Mouse (Mus musculus) urinary bladder, adult 2 months (tissue): ENCODE data around the gene Tysnd1. TPM values are rescaled to one million over a fixed set of nuclear protein-coding genes. Genes with fewer than 3 reads are reported as not detected.

Experiments
- DNase-seq: peaks from one replicate; pipeline ENCODE4 v3.0.0; 2022; ENCODE audit warnings: low spot score
- polyA plus RNA-seq: library from polyadenylated mRNA; depleted of rRNA; stranded (reverse); fragments of >200 nt; gene quantifications from 2 replicates; pipeline ENCODE4 v1.2.3, GENCODE M21; 2012; rRNA removed

Gene Tysnd1
- 25.6 and 25.8 TPM in 2 replicates for polyA plus RNA-seq

DNA sequence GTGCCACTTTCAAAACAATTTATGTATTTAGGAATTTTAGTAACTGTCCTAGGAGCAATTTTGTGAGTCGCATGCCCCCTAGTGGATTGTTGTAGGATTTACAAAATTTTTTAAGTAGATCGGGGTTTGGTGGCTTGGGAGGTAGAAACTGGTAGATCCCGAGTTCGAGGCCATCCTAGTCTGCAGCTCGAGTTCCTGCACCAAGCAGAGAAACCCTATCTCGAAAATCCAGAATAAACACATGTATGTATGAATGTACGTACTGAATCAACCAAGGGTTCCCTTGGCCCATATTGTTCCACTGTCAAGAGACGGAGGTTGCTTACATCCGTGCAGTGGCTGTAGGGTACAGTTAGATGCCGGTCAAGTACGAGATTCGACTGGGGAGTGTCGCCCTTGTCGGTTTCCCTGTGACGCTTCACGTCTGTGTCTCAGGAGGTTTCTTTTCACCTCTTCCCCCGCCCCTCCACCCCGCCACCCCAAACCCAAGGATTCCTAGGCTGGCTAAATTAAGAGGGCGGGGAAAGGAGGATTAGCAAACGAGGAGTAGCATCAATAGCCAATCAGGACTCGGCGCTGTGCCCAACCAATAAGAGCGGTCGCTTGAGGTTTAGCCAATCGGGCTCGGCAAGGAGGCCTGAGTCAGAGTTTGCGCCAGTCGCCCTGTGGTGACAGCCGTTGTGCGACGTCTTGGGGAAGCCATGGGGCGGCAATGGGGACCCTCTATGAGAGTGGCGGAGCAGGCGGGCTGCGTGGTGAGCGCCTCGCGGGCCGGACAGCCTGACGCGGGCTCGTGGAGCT lies at the start of gene Tysnd1:
Gene Tysnd1 (plus strand): TSS at position 645 of the 801 bp plus-strand sequence.
- peak; percentile 89 for DNase-seq

DNA sequence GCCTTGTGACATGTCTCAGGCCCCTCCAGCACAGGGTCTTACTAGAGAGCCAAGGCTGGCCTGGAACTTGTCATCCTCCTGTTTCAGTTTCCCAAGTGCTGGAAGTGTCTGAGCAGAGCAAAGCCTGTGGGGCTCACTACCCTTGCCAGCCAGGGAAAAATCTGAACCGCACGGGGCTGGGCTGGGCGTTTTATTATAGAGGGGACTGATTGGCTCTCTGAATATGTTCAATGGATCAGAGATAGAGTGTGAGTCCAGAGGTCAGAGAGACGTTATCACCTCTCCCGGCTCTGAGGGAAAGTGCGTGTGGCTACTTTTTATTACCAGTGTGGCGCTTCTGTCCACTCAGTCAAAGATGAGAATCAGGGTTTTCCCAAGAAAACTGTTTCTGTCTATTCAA lies 48.8 kb upstream of the Tysnd1 start:
- DNase-seq, result no peak

DNA sequence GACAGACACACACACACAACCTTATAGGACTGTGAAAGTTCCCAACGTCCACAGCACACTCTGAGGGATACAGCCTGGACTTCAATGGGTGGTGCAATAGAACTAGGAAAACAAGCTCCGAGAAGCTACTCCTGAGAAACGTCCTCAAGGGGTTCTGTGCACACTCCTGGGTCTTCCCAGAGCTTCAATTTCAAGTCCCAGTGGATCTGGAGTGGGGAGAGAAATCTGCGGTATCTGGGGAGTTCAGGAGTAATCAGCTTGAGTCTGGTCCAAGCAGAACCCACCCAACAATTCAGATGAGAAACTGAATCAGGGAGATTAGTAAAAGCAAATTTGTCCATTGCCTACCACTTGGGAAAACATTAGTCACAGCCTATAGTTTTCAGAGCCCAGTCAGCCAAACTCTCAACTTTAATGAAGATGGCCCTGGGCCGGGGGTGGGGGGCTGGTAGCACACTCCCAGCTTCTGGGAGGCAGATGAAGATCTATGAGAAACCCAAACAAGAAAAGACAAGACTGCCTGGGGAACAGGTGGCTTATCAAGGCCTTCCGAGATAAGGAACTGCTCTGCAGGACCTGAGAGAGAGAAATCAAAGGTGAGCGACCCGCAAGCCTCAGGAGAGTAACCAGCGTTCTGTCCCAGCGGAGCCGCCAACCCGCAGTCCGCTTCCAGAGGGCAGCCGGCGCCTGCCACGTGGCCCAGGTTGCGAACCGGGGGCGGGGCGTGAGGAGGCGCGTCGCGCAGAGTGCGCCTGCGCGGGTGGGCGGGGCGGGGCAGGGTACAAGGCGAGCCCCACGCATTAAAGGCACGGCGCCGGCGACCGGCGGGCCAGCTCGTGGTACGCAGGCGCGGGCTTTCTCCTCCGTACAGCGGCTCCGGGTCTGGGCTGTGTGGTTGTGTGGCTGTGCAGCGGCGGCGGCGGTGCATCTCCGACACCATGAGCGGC lies 47.3 kb upstream of the Tysnd1 start, which contains the start of gene Ppa1:
Gene Ppa1 (plus strand): TSS at position 763 of the 947 bp plus-strand sequence.
- peak; percentile 69 for DNase-seq

DNA sequence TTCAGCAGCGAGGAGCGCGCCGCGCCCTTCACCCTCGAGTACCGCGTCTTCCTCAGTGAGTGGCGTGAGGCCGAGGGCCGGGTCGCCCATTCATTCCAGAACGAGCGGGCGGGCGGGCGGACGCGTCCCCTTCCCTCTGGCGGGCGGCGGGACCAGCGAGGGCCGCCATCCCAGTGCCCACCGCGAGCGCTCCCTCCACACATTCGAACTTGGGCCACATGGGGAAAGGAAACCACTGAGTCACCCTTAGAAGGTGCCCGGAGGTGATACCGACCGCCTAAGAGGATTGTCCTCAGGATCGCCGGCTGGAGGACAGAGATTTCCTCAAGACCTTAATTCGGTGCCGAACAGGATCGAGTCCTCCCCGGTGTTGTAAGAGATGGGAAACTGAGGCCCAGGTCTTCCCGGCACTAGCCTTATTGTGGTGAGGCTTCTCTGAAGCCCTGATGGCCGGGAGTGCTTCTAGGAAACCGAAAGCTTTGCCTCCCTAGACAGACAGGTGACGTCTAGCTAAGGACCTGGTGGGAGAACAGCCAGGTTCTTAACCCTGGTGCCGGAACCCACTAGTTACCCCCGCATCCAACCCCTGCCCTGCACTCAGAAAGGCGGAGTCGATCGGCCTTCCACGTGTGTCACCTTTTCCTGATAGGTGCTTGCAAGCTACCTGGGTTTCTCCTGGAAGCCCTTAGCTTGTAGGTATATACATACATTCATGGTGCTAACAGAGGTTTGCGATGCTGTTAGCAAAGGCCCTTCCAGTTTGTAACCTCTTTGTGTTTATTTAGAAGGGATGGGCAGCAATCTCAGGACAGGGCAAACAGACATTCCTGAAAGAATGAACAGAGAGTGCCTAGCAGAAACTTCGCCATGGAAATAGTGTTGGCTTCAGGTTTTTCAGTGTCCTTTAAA lies 46.3 kb upstream of the Tysnd1 start:
- no peak for DNase-seq

DNA sequence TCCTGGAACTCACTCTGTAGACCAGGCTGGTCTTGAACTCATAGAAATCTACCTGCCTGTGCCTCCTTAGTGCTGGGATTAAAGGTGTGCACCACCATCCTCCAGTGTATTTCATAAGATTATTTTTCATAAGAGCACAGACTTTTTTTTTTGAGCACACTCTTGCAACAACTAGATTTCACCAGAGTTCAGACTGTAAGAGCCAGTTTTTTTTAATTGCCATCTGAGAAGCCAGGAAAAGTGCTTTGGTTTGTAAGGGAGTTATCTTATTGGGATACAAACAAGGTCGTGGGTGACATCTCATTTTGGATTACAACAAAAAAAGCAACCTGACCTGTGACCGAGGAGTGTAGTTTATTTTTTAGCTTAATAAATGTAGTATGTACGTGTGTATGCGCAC lies 41.2 kb upstream of the Tysnd1 start:
- DNase-seq, result no peak

DNA sequence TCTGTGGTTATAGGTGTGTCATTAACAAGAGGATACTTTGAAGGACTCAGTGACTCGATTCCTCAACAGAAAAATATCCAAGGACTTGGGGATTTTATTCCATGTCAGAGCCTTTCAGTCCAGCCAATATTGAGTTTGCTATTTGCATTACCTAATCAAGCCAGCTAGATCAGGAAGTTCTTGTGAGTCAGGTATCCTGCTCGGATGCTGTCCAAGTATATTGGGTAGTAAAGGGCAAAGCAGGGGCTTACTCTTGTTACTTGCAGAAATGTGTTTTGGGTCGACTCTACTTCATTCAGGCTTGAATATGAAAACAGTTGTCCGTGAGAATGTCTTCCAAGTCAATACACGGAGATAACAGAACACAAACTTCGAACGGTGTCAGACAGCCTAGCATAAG lies 40.6 kb upstream of the Tysnd1 start:
- no peak for DNase-seq

DNA sequence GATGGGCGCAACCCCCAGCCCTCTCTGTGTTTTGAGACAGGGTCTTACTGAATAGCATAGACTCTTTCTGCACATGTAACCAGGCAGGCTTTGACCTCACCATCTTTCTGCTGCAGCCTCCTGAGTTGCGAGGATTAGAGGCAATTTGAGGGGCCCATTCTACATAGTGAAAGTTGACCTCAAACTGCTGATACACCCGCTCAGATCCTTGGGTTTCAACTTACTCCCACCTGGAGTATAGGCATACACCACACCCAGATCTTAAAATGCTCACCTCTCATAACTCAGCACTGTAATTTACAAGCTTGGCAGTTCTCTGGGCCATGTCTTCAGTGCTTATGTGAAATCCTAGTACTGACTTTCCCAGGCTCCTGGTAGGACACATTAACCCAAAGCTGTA lies 40.1 kb upstream of the Tysnd1 start:
- no peak for DNase-seq

DNA sequence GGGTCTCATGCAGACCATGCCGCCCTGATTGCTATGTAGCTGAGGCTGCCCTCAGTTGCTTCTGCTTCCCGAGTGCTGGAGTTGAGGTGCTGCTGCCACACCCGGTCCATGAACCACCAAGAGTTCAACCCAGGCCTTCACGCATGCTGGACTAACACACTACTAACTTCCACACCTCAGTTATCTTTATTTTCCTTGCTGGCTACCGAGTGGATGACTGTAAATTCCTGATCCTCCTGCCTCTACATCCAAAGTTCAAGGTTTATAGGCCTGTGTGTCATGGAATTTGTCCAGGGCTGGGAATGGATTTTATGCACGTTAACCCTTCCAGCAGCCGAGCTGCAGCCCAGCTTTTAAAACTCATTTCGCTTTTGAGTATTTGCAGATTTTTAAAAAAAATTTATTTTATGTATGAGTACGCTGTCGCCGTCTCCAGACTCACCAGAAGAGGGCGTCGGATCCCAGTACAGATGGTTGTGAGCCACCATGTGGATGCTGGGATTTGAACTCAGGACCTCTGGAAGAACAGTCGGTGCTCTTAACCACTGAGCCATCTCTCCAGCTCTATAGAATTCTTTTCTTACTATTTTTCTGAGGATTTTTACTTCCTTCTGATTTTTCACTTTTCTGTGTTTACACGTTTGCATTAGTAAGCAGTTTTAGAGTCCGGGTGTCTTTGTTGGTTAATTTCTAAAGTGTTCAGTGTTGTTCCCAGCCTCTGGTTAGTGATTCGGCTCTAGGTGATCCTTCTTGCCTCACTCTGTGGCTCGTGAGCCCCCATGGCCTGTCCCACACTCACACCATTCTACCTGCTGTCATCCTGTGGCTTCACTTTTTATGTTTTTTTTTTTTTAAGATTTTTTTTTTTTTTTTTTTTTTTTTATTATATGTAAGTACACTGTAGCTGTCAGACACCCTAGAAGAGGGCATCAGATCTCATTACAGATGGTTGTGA lies 38.1 kb upstream of the Tysnd1 start:
- DNase-seq, result no peak

DNA sequence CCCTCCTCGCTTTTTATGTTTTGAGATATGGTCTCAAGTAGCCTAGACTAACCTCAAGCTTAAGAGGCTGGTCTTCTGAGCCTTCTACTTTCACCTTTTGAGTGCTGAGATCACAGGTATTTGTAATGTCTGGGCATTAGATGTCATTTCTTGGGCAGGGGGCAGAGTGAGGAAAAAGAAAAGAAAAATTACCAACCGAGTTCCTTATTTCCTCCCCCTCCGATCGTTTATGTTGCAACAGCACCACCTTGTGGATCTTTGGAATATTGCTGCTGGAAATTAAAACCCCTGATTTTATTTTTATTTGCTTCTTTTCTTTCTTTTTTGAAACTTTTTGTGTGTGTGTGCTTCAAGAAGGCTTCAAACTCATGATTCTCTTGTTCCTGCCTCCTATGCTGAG lies 37.3 kb upstream of the Tysnd1 start:
- no peak for DNase-seq

DNA sequence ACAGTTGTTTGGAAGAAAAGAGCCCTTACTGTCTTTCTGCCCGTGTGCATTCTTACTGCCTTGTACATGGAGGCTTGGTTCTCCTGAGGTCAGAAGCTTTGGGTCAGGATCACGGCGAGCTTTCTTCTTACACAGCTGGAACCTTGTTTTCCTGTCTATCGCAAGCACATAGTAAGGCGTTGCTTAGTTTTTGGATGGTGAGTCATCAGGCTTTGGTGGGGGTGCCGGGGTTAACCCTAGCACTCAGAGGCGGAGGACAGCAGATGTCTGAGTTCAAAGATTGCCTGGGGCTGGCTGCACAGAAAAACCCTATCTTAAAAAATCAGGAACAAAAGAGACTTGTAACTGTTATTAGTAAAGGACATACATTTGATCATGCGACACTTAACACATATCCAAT lies 33.4 kb upstream of the Tysnd1 start:
- no peak for DNase-seq

DNA sequence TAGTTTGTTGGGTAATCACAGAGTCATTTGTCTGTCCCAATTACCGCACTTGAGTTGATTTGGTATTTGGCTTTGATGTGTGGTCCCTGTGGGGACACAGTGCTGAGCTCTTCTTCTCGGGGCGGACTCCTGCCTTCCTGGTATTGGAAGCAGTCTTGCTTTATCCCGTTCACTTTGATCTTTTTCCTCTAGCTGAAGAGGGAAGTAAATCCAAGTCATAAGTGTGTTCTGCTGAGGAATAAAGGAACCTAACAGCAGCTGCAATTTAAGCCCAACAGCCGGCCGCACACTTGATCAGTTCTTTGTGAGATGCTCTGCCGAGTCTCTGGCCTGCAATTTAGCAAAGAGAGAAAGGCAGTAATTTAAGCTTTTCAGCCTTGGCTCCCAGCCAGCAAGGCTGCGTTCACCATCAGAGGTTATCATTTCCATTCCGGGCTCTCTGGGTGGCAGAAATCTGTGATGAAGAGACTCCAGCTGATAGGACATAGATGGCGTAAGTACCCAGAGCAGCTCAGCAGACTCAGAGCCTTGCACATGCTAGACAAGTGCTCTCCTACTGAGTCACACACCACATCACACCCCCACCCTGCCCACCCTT lies 32.8 kb upstream of the Tysnd1 start:
- DNase-seq, result no peak

DNA sequence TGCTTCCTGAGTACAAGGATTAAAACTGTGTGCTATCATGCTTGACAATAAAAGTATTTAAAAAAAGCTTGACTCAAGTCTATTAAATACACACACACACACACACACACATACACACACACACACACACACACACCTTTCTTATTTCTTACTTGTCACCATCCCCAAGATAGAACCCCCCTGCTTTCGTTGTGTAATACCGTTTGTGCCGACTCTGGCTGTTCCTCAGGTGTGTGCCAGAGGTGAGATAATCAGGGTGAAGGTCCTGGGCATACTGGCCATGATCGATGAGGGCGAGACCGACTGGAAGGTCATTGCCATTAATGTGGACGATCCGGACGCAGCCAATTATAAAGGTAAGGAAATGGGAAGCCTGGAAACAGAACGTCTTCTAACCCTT lies 30.2 kb upstream of the Tysnd1 start:
- DNase-seq, result no peak

DNA sequence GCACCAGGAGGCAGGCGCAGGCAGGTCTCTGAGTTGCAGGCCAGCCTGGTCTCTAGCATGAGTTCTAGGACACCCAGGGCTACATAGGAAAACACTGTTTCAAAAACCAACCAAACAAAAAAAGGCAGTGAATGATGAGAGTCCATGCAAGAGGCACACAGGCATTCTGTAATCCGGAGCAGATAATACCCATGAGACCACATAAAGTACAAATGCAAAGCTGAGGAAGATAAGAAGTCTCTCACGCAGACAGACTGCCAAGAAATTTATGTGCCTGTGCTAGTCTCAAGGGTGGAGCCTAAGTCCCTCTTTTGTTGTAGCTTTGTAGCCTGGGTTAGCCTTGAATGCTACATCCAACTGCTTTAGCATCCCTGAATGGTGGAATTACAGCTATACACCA lies 29.7 kb upstream of the Tysnd1 start:
- no peak for DNase-seq

DNA sequence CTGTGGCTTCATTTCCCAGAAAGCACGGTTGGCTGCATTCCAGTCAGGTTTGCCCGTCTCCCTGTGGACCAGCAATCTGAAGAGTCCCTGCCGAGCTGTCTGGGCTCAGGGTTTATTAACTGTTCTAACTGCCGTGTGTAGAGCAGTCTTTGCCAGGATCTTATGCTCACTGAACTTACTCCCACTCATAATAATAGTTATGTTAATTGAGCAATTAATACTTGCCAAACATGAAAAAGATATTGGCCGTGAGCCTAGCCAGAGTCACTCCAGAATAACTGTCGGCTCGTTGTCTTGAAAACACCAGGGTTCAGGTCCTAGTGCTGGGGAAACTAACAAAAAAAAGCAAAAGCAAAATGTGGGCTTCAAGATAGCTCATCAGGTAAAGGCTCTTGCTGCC lies 26.0 kb upstream of the Tysnd1 start:
- no peak for DNase-seq

DNA sequence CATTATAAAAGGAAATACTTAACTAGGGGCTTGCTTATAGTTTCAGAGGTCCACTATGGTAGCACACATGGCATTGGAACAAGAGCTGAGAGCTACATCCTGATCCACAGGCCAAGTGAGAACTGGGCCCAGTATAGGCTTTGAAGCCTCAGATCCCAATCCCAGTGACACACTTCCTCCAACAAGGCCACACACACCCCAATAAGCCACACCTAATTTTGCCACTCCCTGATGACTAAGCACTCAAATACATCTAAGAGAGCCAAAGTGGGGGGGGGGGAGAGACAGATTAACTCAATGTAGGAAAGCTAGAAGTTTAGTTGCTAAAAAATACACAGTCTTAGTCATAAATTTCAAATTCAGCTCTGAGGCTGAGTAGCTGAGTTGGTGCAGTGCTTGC lies 25.4 kb upstream of the Tysnd1 start:
- no peak for DNase-seq

DNA sequence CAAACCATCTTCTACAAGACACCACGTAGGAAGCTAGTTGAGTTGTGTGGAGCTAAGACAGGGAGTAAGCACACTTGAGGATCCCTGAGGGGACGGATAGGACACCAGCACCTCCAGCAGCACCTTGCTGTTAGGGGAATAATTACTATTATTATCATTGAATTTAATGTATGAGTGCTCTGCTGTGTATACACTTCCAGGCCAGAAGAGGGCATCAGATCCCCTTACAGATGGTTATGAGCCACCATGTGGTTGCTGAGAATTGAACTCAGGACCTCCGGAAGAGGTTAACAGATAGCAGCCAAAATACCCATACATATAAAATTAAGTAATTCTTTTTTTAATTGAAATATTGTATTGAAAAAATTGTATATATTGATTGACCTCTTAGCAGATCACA lies 24.6 kb upstream of the Tysnd1 start:
- DNase-seq, result no peak

DNA sequence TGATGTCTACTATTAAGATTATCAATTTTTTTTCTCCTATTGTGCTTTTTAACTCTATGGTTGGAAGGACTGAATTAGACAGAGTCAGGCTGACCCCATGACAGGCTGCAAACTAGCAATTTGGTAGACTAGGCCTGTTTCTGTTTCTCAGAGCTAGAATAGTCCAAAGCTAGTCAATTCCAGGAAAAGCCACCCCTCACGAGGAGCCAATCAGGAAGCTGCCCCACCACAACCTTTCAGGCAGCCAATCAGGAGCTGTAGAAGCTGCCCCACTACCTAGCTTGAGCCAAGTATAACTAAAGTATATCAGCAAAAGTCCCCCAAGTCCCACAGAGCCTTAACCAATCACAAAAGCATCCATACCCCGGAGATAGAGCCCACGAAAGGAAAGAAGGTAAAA lies 19.4 kb upstream of the Tysnd1 start:
- DNase-seq, result no peak

DNA sequence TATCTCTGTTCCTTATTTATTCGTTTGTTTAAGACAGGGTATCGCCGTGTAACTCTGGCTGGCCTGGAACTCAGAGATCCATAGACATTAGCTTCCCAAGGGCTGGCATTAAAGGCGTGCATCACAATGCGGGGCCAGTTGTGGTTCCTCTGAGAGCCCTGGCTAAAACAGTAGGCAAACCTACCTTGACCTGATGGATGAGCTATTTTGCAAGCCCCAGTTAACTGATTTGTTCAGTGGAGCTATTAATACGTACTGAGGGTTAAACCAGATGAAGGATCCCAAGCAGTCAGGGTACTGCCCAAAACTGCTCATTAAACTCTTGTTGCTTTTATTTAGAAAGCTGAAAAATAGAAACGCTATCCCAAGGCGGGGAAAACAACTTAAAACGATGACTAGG lies 15.8 kb upstream of the Tysnd1 start:
- DNase-seq, result no peak

DNA sequence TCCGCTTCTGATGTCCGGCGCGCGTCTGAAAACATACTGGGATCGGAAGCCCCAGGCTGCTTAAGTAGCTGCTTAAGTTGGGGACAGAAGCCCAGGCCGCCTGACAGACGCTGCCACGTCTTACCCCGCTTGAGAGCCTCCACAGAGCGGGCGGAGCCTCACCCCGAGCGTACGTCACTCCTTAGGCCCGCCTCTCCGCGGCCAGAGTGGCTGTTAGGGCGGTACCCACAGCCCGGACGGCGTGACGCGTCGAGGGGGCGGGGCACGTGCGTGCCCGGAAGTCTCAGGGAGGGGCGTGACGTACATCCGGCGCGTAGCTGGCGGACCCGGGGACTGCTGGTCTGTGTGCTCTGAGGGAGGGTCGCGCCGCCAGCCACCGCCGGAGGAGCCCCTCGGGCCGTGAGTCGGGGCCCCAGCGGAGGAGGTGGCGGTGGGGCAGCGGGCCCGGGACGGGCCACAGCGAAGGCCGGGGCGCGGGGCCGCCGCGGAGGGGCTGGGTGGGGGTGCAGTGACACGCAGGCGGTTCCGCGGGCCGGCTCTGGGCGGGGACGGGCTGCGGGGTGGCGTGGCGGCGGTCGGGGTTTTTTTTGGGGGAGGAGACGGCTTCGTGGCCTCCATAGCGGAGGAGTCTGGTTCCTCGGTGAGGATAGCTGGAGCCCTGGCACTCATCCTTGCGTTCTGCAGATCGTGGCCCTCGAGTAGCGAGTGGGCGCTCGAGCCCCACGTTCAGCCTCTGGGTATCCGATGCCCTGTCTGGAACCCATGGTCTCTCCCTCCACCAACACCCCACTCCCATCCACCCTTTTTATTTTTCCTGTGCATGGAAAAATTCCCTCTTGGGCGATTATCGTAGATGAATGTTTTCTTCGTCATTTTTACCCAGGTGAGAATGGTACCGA lies 15.1 kb upstream of the Tysnd1 start, which contains the start of gene Sar1a:
Gene Sar1a (plus strand): TSS at position 285 of the 899 bp plus-strand sequence.
- DNase-seq, result peak; percentile 98
